Mouse (Mus musculus): ENCODE results near the gene Ptbp1. TPM values are rescaled to one million over a fixed set of nuclear protein-coding genes. Genes with fewer than 3 reads are reported as not detected.

The Ptbp1 gene
- polyA plus RNA-seq, 1 experiment from 2014 or later, result 141 TPM

GRCm38 (mm10) chr10:79840644-79841551 lies 13.3 kb upstream of the Ptbp1 start:
- Histone ChIP-seq H3K36me3 (ENCODE audit: control insufficient read depth, insufficient read depth, low read length) (no peaks in the 10 kb centered on the region), H3K9ac (ENCODE audit: low read depth, low read length) (peak overlapping the region; percentile 32), H3K4me1 (replicated peaks; ENCODE audit: control insufficient read depth, insufficient read depth, low read length) (no peaks in the 10 kb centered on the region), H3K4me3 (ENCODE audit: low read depth, low read length) (peak overlapping the region; percentile 11), H3K4me2 (replicated peaks; ENCODE audit: low read depth, low read length) (peak overlapping the region; percentile 50), H3K9me3 (ENCODE audit: control insufficient read depth, low read length) (no peaks in the 10 kb centered on the region), H3K27ac (ENCODE audit: low read depth, low read length) (peak overlapping the region; percentile 47), H3K27me3 (ENCODE audit: control insufficient read depth, insufficient read depth, low read length) (no peaks in the 10 kb centered on the region)
- under 1% methylated on average over 23 of the region's 24 CpGs for WGBS
- ATAC-seq (ENCODE audit: low FRiP score) (peak; percentile 76), DNase-seq (ENCODE audit: low spot score) (peak; percentile 70)

DNA sequence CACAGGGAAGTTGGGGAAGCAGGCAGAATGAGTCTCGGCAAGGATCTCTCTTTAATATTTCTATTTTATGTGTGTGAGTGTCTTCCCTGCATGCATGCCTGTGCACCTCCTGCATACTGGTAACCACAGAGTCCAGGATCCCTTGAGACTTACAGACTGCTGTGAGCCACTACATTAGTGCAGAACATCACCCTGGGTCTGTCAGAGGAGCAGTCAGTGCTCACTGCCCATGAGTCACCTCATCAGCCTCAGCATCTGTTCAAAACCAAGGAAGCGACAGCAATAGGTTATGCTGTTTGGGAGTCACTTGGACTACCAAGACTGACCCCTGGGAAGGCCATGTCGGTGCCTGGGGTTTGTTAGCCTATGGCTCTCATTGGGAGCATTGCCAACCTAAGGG lies 11.9 kb upstream of the Ptbp1 start:
- no peak overlapping the region for H3K9ac ChIP-seq (ENCODE audit: low read depth, low read length)
- ATAC-seq (ENCODE audit: low FRiP score), result no peak
- H3K9me3 ChIP-seq (ENCODE audit: control insufficient read depth, low read length), result no peaks in the 10 kb centered on the region
- 0 out of 2 replicates have a peak overlapping the region, but pooled peaks have one; percentile 19 for H3K27ac ChIP-seq (ENCODE audit: low read depth, low read length)
- no peaks in the 10 kb centered on the region for H3K36me3 ChIP-seq (ENCODE audit: control insufficient read depth, insufficient read depth, low read length)
- WGBS, result 67% methylated on average over 3 of the region's 3 CpGs
- H3K4me1 ChIP-seq (replicated peaks; ENCODE audit: control insufficient read depth, insufficient read depth, low read length), result no peaks in the 10 kb centered on the region
- no peak for DNase-seq (ENCODE audit: low spot score)
- H3K4me2 ChIP-seq (replicated peaks; ENCODE audit: low read depth, low read length), result no peak overlapping the region
- H3K4me3 ChIP-seq (ENCODE audit: low read depth, low read length), result no peak overlapping the region
- H3K27me3 ChIP-seq (ENCODE audit: control insufficient read depth, insufficient read depth, low read length), result no peaks in the 10 kb centered on the region

- no peak for DNase-seq (ENCODE audit: low spot score)
- Histone ChIP-seq H3K9ac (ENCODE audit: low read depth, low read length) (no peak overlapping the region), H3K4me1 (replicated peaks; ENCODE audit: control insufficient read depth, insufficient read depth, low read length) (no peaks in the 10 kb centered on the region), H3K36me3 (ENCODE audit: control insufficient read depth, insufficient read depth, low read length) (no peaks in the 10 kb centered on the region), H3K27ac (ENCODE audit: low read depth, low read length) (no peak overlapping the region), H3K4me3 (ENCODE audit: low read depth, low read length) (no peak overlapping the region), H3K4me2 (replicated peaks; ENCODE audit: low read depth, low read length) (no peak overlapping the region), H3K9me3 (ENCODE audit: control insufficient read depth, low read length) (no peaks in the 10 kb centered on the region), H3K27me3 (ENCODE audit: control insufficient read depth, insufficient read depth, low read length) (no peaks in the 10 kb centered on the region)
- no peak for ATAC-seq (ENCODE audit: low FRiP score)
- WGBS, result 81% methylated on average over 6 of the region's 6 CpGs
Measured at GRCm38 (mm10) chr10:79843476-79843875, 10.8 kb upstream of the Ptbp1 start.

- WGBS, result 63% methylated on average over 5 of the region's 5 CpGs
- Histone ChIP-seq H3K4me2 (replicated peaks; ENCODE audit: low read depth, low read length) (no peak overlapping the region), H3K4me3 (ENCODE audit: low read depth, low read length) (no peak overlapping the region), H3K36me3 (ENCODE audit: control insufficient read depth, insufficient read depth, low read length) (no peaks in the 10 kb centered on the region), H3K27me3 (ENCODE audit: control insufficient read depth, insufficient read depth, low read length) (no peaks in the 10 kb centered on the region), H3K9me3 (ENCODE audit: control insufficient read depth, low read length) (no peaks in the 10 kb centered on the region), H3K27ac (ENCODE audit: low read depth, low read length) (no peak overlapping the region), H3K4me1 (replicated peaks; ENCODE audit: control insufficient read depth, insufficient read depth, low read length) (peaks cover 1% of the 10 kb centered on the region; the same call in 1 of the 2 replicates), H3K9ac (ENCODE audit: low read depth, low read length) (no peak overlapping the region)
- ATAC-seq (ENCODE audit: low FRiP score) (no peak), DNase-seq (ENCODE audit: low spot score) (no peak)
Measured at GRCm38 (mm10) chr10:79846553-79846952, 7.7 kb upstream of the Ptbp1 start.

DNA sequence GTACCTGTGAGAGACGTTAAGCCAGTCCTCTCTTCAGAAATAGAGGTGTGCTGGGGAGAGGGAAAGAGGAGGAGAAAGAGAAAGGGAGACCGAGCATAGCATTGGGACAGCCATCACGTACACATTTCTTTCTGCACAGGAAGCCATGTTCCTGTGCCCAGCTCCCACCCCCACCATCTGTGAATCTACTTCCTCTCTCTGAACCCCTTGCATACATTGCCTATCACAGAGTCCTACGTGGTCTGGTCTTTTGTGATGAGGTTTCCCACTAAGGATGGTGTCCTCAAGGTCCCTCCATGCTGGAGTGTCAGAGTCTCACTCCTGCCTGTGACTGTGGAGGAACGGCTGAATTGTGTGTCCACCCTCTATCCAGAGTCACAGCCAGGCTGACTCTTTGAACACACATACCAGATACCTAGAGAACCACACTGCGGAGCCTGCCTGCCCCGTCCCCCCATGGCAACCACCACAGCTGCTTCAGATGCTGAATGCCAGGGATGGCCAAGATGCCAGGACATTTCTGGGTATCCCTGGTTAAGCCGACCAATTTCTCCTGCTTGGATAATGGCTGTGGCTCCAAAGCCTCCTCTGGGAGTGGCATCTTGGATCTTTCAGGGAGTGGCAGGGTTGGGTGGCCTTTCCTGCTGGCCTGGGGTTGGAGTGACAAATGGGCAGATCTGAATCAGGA lies 4.1 kb upstream of the Ptbp1 start:
- Histone ChIP-seq H3K36me3 (ENCODE audit: control insufficient read depth, insufficient read depth, low read length) (no peaks in the 10 kb centered on the region), H3K27ac (ENCODE audit: low read depth, low read length) (no peak overlapping the region), H3K9ac (ENCODE audit: low read depth, low read length) (no peak overlapping the region), H3K4me3 (ENCODE audit: low read depth, low read length) (no peak overlapping the region), H3K9me3 (ENCODE audit: control insufficient read depth, low read length) (no peaks in the 10 kb centered on the region), H3K4me1 (replicated peaks; ENCODE audit: control insufficient read depth, insufficient read depth, low read length) (peaks cover 14% of the 10 kb centered on the region), H3K27me3 (ENCODE audit: control insufficient read depth, insufficient read depth, low read length) (no peaks in the 10 kb centered on the region), H3K4me2 (replicated peaks; ENCODE audit: low read depth, low read length) (no peak overlapping the region)
- DNase-seq (ENCODE audit: low spot score) (no peak), ATAC-seq (ENCODE audit: low FRiP score) (no peak)
- WGBS, result 85% methylated on average over 8 of the region's 8 CpGs

- DNase-seq (ENCODE audit: low spot score) (no peak), ATAC-seq (ENCODE audit: low FRiP score) (no peak)
- Histone ChIP-seq H3K4me3 (ENCODE audit: low read depth, low read length) (peak overlapping the region; percentile 10; the same call in 1 of the 2 replicates), H3K9ac (ENCODE audit: low read depth, low read length) (no peak overlapping the region), H3K27ac (ENCODE audit: low read depth, low read length) (peak overlapping the region; percentile 100), H3K36me3 (ENCODE audit: control insufficient read depth, insufficient read depth, low read length) (no peaks in the 10 kb centered on the region), H3K4me2 (replicated peaks; ENCODE audit: low read depth, low read length) (no peak overlapping the region), H3K4me1 (replicated peaks; ENCODE audit: control insufficient read depth, insufficient read depth, low read length) (peaks cover 22% of the 10 kb centered on the region), H3K27me3 (ENCODE audit: control insufficient read depth, insufficient read depth, low read length) (no peaks in the 10 kb centered on the region), H3K9me3 (ENCODE audit: control insufficient read depth, low read length) (no peaks in the 10 kb centered on the region)
- WGBS, result 84% methylated on average over 3 of the region's 3 CpGs
Measured at GRCm38 (mm10) chr10:79851653-79852052, 2.6 kb upstream of the Ptbp1 start.

GRCm38 (mm10) chr10:79852107-79852789 lies 2.0 kb upstream of the Ptbp1 start:
- 65% methylated on average over 9 of the region's 9 CpGs for WGBS
- Histone ChIP-seq H3K9me3 (ENCODE audit: control insufficient read depth, low read length) (no peaks in the 10 kb centered on the region), H3K4me1 (replicated peaks; ENCODE audit: control insufficient read depth, insufficient read depth, low read length) (peaks cover 26% of the 10 kb centered on the region), H3K27ac (ENCODE audit: low read depth, low read length) (peak overlapping the region; percentile 100), H3K36me3 (ENCODE audit: control insufficient read depth, insufficient read depth, low read length) (0 out of 2 replicates have a peak, but pooled peaks cover 2% of the 10 kb centered on the region), H3K9ac (ENCODE audit: low read depth, low read length) (peak overlapping the region; percentile 89), H3K4me3 (ENCODE audit: low read depth, low read length) (peak overlapping the region; percentile 100), H3K27me3 (ENCODE audit: control insufficient read depth, insufficient read depth, low read length) (no peaks in the 10 kb centered on the region), H3K4me2 (replicated peaks; ENCODE audit: low read depth, low read length) (peak overlapping the region; percentile 67)
- no peak for DNase-seq (ENCODE audit: low spot score)
- no peak for ATAC-seq (ENCODE audit: low FRiP score)

GRCm38 (mm10) chr10:79852827-79853226 lies 1.4 kb upstream of the Ptbp1 start:
- Histone ChIP-seq H3K27ac (ENCODE audit: low read depth, low read length) (peak overlapping the region; percentile 100), H3K4me3 (ENCODE audit: low read depth, low read length) (peak overlapping the region; percentile 100), H3K9ac (ENCODE audit: low read depth, low read length) (peak overlapping the region; percentile 89), H3K27me3 (ENCODE audit: control insufficient read depth, insufficient read depth, low read length) (no peaks in the 10 kb centered on the region), H3K36me3 (ENCODE audit: control insufficient read depth, insufficient read depth, low read length) (0 out of 2 replicates have a peak, but pooled peaks cover 2% of the 10 kb centered on the region), H3K4me2 (replicated peaks; ENCODE audit: low read depth, low read length) (peak overlapping the region; percentile 67), H3K9me3 (ENCODE audit: control insufficient read depth, low read length) (no peaks in the 10 kb centered on the region), H3K4me1 (replicated peaks; ENCODE audit: control insufficient read depth, insufficient read depth, low read length) (peaks cover 32% of the 10 kb centered on the region)
- DNase-seq (ENCODE audit: low spot score) (no peak), ATAC-seq (ENCODE audit: low FRiP score) (no peak)
- 35% methylated on average over 8 of the region's 8 CpGs for WGBS
